Mouse (Mus musculus): Measurements from ENCODE around the gene Krt8. TPM values are rescaled to one million over a fixed set of nuclear protein-coding genes. Genes with fewer than 3 reads are reported as not detected.

Krt8 gene
- total RNA-seq (2022) = under 1 TPM in 1 of 4 experiments, not detected in 3; 0.32 TPM

- DNase-seq (ENCODE audit: low spot score in 2 of 2) = no peak
Measured at GRCm38 (mm10) chr15:102004189-102004588, at the start of gene Krt8. Gene Krt8, minus strand, starts transcription at chr15:102004482.

GRCm38 (mm10) chr15:102051920-102052683, 47.8 kb upstream of the Krt8 start:
- DNase-seq (ENCODE audit: low spot score in 2 of 2) = peak in 1 of 2 experiments; percentile 18

GRCm38 (mm10) chr15:102049871-102050270, 45.6 kb upstream of the Krt8 start:
- no peak for DNase-seq (ENCODE audit: low spot score in 2 of 2)

- no peak for DNase-seq (ENCODE audit: low spot score in 2 of 2)
Measured at GRCm38 (mm10) chr15:102048006-102048405, 43.7 kb upstream of the Krt8 start.

- no peak for DNase-seq (ENCODE audit: low spot score in 2 of 2)
Measured at GRCm38 (mm10) chr15:102045691-102046090, 41.4 kb upstream of the Krt8 start.

- DNase-seq (ENCODE audit: low spot score in 2 of 2) = no peak
Measured at GRCm38 (mm10) chr15:102044745-102045144, 40.5 kb upstream of the Krt8 start.

GRCm38 (mm10) chr15:102041951-102042350, 37.7 kb upstream of the Krt8 start:
- no peak for DNase-seq (ENCODE audit: low spot score in 2 of 2)

GRCm38 (mm10) chr15:102040277-102040676, 36.0 kb upstream of the Krt8 start:
- DNase-seq (ENCODE audit: low spot score in 2 of 2) = no peak

- no peak for DNase-seq (ENCODE audit: low spot score in 2 of 2)
Measured at GRCm38 (mm10) chr15:102034121-102035053, 30.1 kb upstream of the Krt8 start.

- DNase-seq (ENCODE audit: low spot score in 2 of 2) = no peak
Measured at GRCm38 (mm10) chr15:102028040-102028439, 23.8 kb upstream of the Krt8 start, which contains the start of gene Krt18. Gene Krt18, plus strand, starts transcription at chr15:102028180.

GRCm38 (mm10) chr15:102026430-102026829, 22.1 kb upstream of the Krt8 start:
- DNase-seq (ENCODE audit: low spot score in 2 of 2) = no peak

- DNase-seq (ENCODE audit: low spot score in 2 of 2) = no peak
Measured at GRCm38 (mm10) chr15:102025136-102025872, 21.0 kb upstream of the Krt8 start.

GRCm38 (mm10) chr15:102023888-102024287, 19.6 kb upstream of the Krt8 start:
- DNase-seq (ENCODE audit: low spot score in 2 of 2) = no peak

- DNase-seq (ENCODE audit: low spot score in 2 of 2) = no peak
Measured at GRCm38 (mm10) chr15:102022481-102022880, 18.2 kb upstream of the Krt8 start.

GRCm38 (mm10) chr15:102017918-102018463, 13.7 kb upstream of the Krt8 start:
- DNase-seq (ENCODE audit: low spot score in 2 of 2) = no peak

- no peak for DNase-seq (ENCODE audit: low spot score in 2 of 2)
Measured at GRCm38 (mm10) chr15:102016787-102017186, 12.5 kb upstream of the Krt8 start.

GRCm38 (mm10) chr15:102016096-102016495, 11.8 kb upstream of the Krt8 start:
- DNase-seq (ENCODE audit: low spot score in 2 of 2) = no peak

GRCm38 (mm10) chr15:102014848-102015247, 10.6 kb upstream of the Krt8 start:
- no peak for DNase-seq (ENCODE audit: low spot score in 2 of 2)

- DNase-seq (ENCODE audit: low spot score in 2 of 2) = no peak
Measured at GRCm38 (mm10) chr15:102013651-102014050, 9.4 kb upstream of the Krt8 start.

- no peak for DNase-seq (ENCODE audit: low spot score in 2 of 2)
Measured at GRCm38 (mm10) chr15:102012260-102012765, 8.0 kb upstream of the Krt8 start.
